Mouse (Mus musculus): ENCODE measurements around the gene P2ry12. TPM values are rescaled to one million over a fixed set of nuclear protein-coding genes. Genes with fewer than 3 reads are reported as not detected.

Gene P2ry12
- total RNA-seq, 2 experiments from 2014 or later = 58.1 to 64.3 TPM

- intact Hi-C loops (cut with DNase I) = no loop called here
- no peak for DNase-seq (ENCODE audit: extremely low spot score in 1 of 2, low spot score in 2 of 2)
Measured at GRCm38 (mm10) chr3:59203802-59204520, 58.7 kb downstream of the P2ry12 start.

- intact Hi-C loops (cut with DNase I) = no loop called here
- no peak for DNase-seq (ENCODE audit: extremely low spot score in 1 of 2, low spot score in 2 of 2)
Measured at GRCm38 (mm10) chr3:59197329-59197948, 65.2 kb downstream of the P2ry12 start.

GRCm38 (mm10) chr3:59194938-59195337 is 67.7 kb downstream of the P2ry12 start, which contains the start of gene Gpr87:
Gpr87 (minus strand) TSS chr3:59195104.
- intact Hi-C loops (cut with DNase I) = no loop called here
- no peak for DNase-seq (ENCODE audit: extremely low spot score in 1 of 2, low spot score in 2 of 2)

GRCm38 (mm10) chr3:59194099-59194498 is 68.6 kb downstream of the P2ry12 start:
- intact Hi-C loops (cut with DNase I) = no loop called here
- no peak for DNase-seq (ENCODE audit: extremely low spot score in 1 of 2, low spot score in 2 of 2)

GRCm38 (mm10) chr3:59191674-59192073 is 71.0 kb downstream of the P2ry12 start:
- DNase-seq (ENCODE audit: extremely low spot score in 1 of 2, low spot score in 2 of 2) = no peak
- intact Hi-C loops (cut with DNase I) = no loop called here

GRCm38 (mm10) chr3:59187336-59187735 is 75.3 kb downstream of the P2ry12 start:
- intact Hi-C loops (cut with DNase I) = no loop called here
- no peak for DNase-seq (ENCODE audit: extremely low spot score in 1 of 2, low spot score in 2 of 2)

GRCm38 (mm10) chr3:59185662-59186061 is 77.0 kb downstream of the P2ry12 start:
- intact Hi-C loops (cut with DNase I) = no loop called here
- no peak for DNase-seq (ENCODE audit: extremely low spot score in 1 of 2, low spot score in 2 of 2)

- intact Hi-C loops (cut with DNase I) = no loop called here
- no peak for DNase-seq (ENCODE audit: extremely low spot score in 1 of 2, low spot score in 2 of 2)
Measured at GRCm38 (mm10) chr3:59182129-59182528, 80.5 kb downstream of the P2ry12 start.

GRCm38 (mm10) chr3:59181134-59181533 is 81.5 kb downstream of the P2ry12 start:
- intact Hi-C loops (cut with DNase I) = no loop called here
- peak in 1 of 2 experiments; percentile 29 for DNase-seq (ENCODE audit: extremely low spot score in 1 of 2, low spot score in 2 of 2)

GRCm38 (mm10) chr3:59176871-59177270 is 85.8 kb downstream of the P2ry12 start:
- no peak for DNase-seq (ENCODE audit: extremely low spot score in 1 of 2, low spot score in 2 of 2)
- intact Hi-C loops (cut with DNase I) = no loop called here

- intact Hi-C loops (cut with DNase I) = no loop called here
- peak; percentile 39 to 45 for DNase-seq (ENCODE audit: extremely low spot score in 1 of 2, low spot score in 2 of 2)
Measured at GRCm38 (mm10) chr3:59175234-59175633, 87.4 kb downstream of the P2ry12 start.

GRCm38 (mm10) chr3:59174426-59175154 is 88.1 kb downstream of the P2ry12 start:
- DNase-seq (ENCODE audit: extremely low spot score in 1 of 2, low spot score in 2 of 2) = no peak
- intact Hi-C loops (cut with DNase I) = no loop called here

GRCm38 (mm10) chr3:59169921-59170627 is 92.6 kb downstream of the P2ry12 start:
- intact Hi-C loops (cut with DNase I) = no loop called here
- DNase-seq (ENCODE audit: extremely low spot score in 1 of 2, low spot score in 2 of 2) = no peak

GRCm38 (mm10) chr3:59169215-59169614 is 93.5 kb downstream of the P2ry12 start:
- DNase-seq (ENCODE audit: extremely low spot score in 1 of 2, low spot score in 2 of 2) = no peak
- intact Hi-C loops (cut with DNase I) = no loop called here

GRCm38 (mm10) chr3:59168476-59168875 is 94.2 kb downstream of the P2ry12 start:
- intact Hi-C loops (cut with DNase I) = no loop called here
- no peak for DNase-seq (ENCODE audit: extremely low spot score in 1 of 2, low spot score in 2 of 2)

- no peak for DNase-seq (ENCODE audit: extremely low spot score in 1 of 2, low spot score in 2 of 2)
Measured at GRCm38 (mm10) chr3:59167417-59168054, 95.1 kb downstream of the P2ry12 start.

More at GRCm38 (mm10) chr3:59167417-59168054, 95.1 kb downstream of the P2ry12 start:
- intact Hi-C loops (cut with DNase I) = no loop called here
